Mouse (Mus musculus): Measurements from ENCODE around the gene Gm20388. TPM values are rescaled to one million over a fixed set of nuclear protein-coding genes. Genes with fewer than 3 reads are reported as not detected.
"Not testable (repeated sequence)": the region's sequence is repeated elsewhere in the genome, so short reads cannot be mapped to it uniquely, and the experiment has no call there.

The Gm20388 gene
- total RNA-seq, 2 experiments from 2014 or later, result 18.5 to 23.8 TPM

DNA sequence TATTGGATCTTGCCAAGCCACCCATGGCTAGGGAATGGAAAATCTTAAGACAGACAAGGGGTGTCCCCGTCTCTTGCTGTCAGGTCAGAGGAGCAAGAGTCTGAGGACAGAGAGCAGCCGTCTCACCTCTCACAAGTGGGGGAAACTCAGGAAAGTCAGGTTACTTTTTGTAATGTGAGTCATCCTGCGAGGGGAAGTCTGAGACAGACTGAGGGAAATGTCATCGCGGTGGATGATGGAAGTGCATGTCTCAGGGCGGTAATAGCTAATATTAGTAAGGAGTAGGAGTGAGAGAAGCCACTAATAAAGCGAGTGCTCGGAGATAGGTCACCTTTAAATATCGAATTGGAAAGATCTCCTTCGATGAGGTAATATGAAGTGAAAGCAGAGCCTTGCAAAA, 798.5 kb downstream of the Gm20388 start:
- ATAC-seq (replicated peaks; ENCODE audit: poor library complexity, severe bottlenecking), result peak; percentile 44

DNA sequence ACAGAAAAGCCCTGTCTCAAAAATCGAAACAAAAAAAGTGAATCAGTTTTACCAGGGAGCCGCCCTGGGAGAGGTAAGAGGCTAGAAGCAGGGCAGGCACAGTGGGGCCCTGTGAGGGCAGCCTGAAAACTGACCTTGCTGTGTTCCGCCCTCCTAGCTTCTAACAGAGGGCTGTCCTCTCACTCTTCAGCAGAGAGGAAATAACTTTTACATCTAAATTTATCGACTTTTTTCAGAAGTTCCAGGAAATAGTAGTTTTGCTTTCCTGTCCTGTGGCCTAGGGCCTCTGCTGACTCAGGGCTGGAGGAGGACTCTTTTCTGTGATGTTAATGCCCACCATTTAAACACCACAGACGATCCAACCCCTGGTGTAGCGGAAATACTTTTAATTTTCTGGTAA, 804.6 kb downstream of the Gm20388 start:
- no peak; the same call in 1 of the 2 replicates for ATAC-seq (replicated peaks; ENCODE audit: poor library complexity, severe bottlenecking)

DNA sequence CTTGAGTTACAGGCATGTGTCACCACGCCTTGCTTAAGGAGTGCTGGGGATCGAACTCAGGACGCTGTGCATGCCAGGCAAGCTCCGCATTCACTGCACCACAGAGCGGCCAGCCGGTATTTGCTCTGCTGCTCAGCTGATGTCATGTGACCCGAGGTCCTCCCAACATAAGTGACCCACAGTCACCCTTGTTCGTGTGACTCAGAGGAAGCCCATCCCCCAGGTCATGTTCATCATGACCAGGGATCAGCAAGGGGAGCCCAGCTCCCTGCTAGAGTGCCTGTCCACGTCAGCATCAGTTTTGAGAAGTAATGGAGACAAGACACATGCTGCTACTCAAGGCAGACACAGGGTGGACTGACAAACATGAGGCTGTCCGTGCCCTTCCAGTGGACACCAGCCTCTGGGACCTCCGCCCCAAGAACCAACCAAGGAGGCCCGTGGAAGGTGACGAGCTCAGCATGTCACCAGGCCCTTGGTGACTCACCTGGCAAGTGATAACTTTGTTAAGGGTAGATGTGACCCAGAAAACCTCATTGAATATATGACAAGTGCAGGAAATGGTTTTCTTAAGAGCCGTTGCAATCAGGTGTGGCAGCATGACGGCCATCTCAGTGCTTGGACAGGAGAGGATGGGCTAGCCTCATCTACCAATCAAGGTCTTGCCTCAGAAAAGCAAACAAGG, 805.5 kb downstream of the Gm20388 start:
- no peak for ATAC-seq (replicated peaks; ENCODE audit: poor library complexity, severe bottlenecking)

DNA sequence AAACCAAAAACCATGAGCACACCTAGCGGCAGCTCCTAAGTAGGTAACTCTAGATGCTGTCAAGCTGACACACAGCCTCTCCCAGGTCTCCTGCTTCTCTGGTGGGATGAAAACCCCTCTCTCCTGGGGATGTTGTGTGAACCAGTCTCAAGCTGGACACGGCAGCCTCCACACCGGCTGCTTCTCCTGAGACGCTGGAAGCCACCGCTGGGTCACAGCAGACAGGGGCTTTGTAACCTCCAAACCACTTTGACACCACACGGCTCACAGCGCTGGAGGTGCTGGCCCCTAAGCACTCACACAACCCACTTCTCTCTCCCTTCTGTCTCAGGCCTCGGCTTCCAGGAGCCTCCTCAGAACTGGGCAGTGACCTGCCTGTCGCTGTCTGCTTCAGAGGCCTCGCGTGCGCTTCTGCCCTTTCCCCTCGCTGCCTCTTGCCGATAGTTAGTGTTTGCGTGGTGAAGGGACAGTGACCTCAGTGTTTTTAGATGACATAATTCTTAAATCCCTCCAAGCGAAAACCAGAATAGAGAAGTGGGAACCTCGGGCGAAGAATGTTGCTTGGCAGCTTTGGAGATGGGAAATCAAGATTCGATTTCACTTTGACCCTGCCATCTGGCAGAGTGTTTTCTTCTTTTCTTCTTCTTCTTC, 809.1 kb downstream of the Gm20388 start:
- peak; percentile 65 for ATAC-seq (replicated peaks; ENCODE audit: poor library complexity, severe bottlenecking)

DNA sequence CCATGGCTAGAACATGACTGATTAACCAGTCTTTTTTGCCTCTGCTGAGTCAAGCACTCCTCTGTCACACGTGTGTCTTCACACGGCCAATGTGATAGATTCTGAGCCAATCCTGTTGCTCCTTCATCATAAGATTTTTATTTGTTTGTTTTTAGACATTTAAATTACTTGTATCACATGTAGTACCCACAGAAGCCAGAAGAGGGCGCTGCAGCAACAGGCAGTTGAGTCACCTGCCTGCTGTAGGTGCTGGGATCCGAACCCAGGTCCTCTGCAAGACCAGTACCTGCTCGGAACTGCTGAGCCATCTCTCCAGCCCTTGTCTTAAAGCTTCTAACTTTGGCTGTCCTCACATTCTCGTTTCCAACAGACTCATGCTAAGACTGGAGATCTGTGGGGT, 812.4 kb downstream of the Gm20388 start:
- ATAC-seq (replicated peaks; ENCODE audit: poor library complexity, severe bottlenecking), result no peak

DNA sequence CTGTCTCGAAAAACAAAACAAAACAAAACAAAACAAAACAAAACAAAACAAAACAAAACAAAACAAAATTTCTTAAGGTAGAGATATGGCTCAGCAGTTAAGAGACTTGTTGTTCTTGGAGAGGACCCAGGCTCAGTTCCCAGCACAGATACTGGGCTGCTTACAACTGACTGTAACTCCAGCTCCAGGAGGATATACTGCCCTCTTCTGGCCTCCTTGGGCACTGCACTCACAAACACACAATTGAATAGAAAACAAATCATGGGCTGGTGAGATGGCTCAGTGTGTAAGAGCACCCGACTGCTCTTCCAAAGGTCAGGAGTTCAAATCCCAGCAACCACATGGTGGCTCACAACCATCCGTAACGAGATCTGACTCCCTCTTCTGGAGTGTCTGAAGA, 813.5 kb downstream of the Gm20388 start:
- ATAC-seq (replicated peaks; ENCODE audit: poor library complexity, severe bottlenecking), result not testable (repeated sequence)

DNA sequence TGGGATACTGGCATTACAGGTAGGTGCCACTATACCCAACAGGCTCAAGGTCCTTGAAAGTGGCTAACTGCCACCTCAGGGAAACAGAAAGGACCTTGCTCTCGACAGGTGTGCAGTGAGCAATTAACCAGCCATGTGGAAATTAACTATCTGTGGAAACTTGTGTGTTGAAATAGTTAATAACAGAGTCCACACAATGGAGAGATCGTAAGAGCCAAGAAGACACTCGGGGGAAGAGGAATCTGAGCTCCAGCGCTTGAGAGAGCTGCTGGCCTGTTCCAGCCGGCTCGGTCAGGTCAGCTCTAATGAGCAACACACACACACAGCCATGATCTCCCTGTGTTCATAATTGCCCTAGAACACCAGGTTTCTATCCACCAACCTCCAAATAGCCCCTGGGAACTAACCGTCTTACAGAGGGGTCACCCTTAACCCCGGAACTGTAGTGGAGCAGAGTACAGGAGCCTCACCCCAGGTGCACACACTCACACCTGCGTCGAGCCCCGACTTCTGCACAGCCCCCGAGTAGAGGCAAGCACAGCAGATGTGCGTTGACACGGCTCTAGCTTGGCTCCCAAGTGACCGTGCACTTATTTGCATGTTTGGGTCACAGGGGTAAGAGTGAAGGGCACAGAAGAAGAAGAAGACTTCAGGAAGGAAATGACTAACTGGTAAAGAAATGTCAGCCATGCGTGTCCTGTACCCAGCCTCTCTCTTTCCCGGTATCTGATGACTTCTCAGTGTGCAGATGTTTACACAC, 814.4 kb downstream of the Gm20388 start:
- ATAC-seq (replicated peaks; ENCODE audit: poor library complexity, severe bottlenecking), result peak; percentile 45

DNA sequence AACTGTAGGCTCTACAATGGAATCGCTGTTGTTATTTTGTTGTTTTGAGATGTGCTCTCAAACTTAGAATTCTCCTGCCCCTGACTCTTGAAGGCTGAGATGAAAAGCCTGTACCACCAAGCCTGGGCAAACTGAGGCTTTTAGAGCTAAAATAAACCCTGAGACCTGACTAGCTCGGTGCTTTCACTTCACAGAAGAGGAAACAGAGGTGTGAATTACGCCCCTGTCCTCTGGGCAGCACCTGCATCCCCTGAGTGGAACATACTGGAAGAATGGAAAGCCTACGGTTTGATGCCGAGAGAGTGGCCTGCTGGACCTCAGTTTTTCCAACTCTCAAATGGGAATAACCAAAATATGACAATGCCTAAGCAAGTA, 814.9 kb downstream of the Gm20388 start:
- no peak for ATAC-seq (replicated peaks; ENCODE audit: poor library complexity, severe bottlenecking)

DNA sequence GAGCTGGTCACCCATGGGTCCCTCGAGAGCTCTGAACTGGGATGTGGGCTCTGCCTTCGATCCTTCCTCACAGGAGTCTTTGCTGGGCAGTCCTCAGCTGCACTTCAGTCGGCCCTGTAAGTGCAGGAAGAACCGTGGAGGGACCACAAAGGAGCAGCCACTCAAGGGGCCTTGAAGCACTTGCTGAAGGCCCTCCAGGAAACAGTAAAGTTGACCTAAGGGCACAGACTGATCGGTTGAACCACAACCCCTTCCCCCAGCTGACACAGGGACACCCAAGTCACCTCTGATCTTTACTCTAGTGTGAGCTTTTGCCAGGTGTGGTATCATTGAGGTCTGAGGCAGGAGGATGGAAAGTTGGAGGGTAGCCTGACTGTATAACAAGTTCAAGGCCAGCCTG, 815.4 kb downstream of the Gm20388 start:
- no peak for ATAC-seq (replicated peaks; ENCODE audit: poor library complexity, severe bottlenecking)

DNA sequence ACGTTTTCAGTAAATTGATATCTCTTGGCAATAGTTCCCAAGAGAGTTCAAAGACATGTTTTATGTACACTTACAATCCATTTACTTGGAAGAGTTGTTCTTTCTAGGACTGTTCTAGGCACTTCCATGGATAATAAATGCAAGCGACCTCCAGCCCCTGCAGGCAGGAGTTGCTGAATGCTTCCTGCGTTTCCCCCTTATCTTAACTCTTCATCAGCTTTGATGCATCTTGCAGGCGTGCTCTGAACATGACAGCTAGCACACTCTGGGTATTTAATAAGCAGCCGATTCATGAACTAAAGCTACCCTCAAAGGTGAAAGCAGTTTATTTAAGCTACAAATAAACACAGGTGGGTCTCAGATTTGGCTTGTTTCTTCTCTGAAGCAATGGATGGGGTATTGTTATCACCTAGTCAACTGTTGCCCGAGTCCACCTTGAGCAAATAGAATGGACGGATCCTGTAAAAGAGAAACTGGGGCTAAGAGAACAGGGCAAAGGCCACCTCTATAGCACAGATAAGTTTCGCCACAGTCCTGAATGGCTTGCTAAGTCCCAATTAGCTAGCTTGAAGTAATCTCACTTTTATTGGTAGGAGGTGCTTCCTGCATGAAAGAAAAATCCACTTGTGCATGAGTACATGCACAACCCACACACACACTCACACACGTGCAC, 818.0 kb downstream of the Gm20388 start:
- ATAC-seq (replicated peaks; ENCODE audit: poor library complexity, severe bottlenecking), result no peak

DNA sequence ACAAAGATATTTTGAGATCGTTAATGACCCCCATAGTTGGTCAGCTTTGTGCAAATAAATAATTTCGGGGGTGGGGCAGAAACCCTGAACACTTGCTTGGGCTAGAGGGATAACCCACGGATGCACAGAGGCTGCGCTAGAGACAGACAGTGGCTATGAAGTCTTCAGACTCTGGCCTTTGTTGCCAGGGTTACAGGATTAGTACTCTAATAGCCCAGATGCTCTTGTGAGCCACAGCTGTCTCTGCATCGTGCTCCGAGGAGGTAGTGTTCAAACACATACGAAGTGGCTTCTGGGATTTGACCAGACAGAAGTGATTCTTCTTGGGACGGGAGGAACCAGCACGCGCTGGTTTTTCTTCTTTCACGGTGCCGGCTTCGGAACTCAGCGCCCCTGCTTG, 820.9 kb downstream of the Gm20388 start:
- ATAC-seq (replicated peaks; ENCODE audit: poor library complexity, severe bottlenecking), result no peak

DNA sequence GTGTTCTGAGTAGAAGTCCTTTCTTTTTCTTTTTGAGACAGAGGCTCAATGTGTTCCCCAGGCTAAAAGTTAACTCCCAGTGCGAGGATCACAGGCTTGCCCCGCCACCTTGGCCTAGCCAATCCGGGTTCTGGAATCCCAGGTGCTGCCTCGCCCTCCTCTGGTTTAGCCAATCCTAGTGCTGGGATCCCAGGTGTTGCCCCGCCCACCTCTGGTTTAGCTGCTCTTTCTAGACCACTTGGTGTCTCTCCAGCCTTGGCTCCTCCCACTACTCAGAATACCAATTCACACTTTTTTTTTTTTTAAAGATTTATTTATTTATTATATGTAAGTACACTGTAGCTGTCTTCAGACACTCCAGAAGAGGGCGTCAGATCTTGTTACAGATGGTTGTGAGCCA, 821.4 kb downstream of the Gm20388 start:
- ATAC-seq (replicated peaks; ENCODE audit: poor library complexity, severe bottlenecking), result no peak

DNA sequence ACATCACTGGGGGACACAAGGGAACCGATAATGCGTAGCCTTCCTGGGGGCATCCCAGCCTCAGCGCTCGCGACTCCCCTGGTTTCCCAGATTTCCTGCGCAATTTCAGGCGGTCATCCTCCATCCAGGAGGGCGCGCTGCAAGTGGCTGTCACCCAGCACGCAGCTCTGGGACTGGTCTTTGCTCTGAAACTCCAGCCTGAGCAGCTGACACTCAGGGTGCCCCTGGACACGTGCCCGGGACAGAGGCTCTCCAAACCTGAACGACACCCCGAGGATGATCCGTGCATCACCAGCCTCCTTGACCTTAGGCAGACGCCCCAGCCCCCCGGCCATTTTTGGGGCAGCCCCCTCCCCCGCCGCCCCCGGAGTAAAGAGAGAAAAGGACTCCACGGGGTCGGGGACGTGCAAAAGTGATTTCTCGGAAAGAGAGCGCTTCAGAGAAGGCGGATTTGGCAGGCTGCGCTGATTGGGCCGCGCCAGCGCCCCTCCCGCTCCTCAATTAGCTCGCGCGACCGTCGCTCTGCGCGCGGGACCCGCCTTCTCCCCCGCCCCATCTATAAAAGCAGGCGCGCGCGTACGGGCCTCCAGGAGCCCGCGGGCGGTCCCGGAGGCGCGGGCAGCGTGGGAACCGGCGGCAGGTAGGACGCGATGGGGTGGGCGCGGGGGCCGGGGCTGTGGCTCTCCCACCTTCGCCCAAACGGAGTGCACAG, 825.3 kb downstream of the Gm20388 start, which contains the start of gene Irf8:
Irf8 (plus strand) TSS at position 589 of the 712 bp plus-strand sequence.
- ATAC-seq (replicated peaks; ENCODE audit: poor library complexity, severe bottlenecking), result peak; percentile 85

DNA sequence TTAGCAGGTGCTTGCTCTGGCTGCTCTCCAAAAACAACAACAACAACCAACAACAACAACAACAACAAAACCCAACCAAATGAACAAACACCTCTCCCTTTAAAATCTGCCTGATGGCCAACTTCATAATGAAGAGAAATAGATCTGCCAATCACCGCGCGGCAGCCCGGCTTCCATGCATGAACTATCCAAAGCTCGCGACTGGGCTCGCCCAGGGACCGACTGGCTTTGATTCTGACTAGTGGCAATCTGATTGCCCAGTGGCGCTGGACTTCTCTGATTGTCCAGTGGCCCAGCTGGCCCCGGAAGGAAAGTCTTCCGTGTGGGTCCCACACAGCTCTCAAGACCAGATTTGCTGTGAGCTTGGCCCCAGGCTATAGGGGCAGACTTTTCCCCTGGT, 825.8 kb downstream of the Gm20388 start:
- ATAC-seq (replicated peaks; ENCODE audit: poor library complexity, severe bottlenecking), result 0 out of 2 replicates have a peak, but pooled peaks have one; percentile 8

DNA sequence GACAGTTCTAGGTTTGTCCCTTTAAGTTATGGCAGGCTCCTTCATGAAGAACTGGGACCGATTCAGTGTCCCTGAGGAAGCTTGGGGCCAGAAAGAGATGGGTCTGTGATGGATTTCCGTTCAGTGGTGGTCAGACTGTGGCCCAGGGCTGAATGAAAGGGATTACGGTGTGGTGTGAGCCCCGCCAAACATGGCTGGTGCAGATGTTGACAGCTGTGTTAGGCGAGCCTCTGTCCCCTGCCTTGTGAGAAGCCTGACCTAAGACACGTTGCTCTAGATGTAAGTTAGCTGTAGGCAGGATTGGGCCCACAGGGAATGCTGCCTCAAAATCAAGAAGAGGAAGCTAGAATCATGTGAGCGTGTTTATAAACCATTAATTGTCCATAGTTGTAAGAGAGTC, 826.5 kb downstream of the Gm20388 start:
- ATAC-seq (replicated peaks; ENCODE audit: poor library complexity, severe bottlenecking), result no peak

DNA sequence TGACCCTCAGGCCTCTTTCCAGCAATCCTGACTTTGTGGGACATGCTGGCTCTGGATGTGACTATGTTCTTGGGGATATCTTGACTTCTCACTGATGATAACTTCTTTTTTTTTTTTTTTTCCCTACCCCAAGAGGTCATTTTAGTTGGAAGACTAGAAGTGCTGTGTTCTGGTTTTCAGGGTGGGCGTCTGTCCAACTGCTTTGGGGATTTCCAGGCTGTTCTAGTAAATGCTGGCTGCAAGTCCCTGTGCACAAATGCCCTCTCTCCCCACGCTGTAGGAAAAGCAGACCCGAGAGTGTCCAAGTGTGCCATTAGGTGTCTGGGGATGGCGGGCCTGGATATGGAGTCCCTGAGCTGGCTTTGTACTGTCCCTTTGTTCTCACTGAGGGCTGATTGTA, 828.1 kb downstream of the Gm20388 start:
- ATAC-seq (replicated peaks; ENCODE audit: poor library complexity, severe bottlenecking), result no peak

DNA sequence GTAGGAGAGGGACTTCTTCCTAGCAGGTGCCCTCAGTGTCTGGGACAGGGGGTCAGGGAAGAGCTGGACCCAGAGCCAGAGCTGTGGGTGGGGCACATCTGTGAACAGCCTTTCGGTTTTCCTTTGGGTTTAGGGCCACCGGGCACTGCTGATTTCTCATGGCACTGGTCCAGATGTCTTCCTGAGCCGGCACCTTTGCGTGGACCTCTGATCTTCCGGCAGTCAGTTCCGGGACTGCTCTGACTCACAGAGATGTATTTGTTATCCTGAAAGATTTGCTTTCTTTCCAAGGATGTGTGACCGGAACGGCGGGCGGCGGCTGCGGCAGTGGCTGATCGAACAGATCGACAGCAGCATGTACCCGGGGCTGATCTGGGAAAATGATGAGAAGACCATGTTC, 828.9 kb downstream of the Gm20388 start:
- no peak for ATAC-seq (replicated peaks; ENCODE audit: poor library complexity, severe bottlenecking)

DNA sequence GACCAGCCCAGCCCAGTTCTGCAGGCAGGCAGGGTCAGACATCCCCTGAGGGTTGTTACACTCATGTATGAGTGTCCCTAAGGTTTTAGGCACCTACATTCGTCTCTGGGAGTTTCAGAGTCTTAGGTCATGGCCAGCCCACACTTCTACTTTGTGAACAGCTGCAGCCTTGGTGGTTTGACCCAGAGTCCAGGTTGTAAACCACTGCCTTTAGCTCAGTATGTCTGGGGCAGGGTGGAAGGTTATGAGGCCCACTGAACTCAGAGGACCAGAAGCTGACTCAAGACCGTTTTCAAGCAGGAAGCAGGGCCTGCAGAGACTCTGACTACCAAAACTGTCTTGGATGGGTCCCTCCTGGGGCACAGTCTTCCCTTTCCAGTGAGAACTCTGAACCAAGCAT, 829.9 kb downstream of the Gm20388 start:
- no peak for ATAC-seq (replicated peaks; ENCODE audit: poor library complexity, severe bottlenecking)

DNA sequence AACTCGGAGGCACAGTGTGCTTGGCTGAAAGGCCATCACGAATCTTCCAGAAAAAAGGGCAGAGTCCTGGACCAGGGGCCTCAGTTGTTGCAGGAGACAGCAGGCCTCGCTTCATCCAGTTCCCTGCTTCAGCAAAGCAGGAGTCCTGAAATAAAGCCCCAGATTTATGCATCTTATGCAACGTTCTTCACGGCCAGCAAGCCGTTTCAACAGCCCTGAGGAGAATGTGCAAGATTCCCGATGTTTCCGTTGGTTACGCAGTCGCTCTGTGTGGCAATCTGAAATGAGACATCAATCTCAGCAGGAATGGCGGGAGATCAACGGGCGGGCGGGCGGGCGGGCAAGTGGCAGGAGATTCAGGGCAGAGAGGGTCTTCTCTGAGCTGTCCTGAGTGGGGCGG, 830.4 kb downstream of the Gm20388 start:
- peak; percentile 52 for ATAC-seq (replicated peaks; ENCODE audit: poor library complexity, severe bottlenecking)

DNA sequence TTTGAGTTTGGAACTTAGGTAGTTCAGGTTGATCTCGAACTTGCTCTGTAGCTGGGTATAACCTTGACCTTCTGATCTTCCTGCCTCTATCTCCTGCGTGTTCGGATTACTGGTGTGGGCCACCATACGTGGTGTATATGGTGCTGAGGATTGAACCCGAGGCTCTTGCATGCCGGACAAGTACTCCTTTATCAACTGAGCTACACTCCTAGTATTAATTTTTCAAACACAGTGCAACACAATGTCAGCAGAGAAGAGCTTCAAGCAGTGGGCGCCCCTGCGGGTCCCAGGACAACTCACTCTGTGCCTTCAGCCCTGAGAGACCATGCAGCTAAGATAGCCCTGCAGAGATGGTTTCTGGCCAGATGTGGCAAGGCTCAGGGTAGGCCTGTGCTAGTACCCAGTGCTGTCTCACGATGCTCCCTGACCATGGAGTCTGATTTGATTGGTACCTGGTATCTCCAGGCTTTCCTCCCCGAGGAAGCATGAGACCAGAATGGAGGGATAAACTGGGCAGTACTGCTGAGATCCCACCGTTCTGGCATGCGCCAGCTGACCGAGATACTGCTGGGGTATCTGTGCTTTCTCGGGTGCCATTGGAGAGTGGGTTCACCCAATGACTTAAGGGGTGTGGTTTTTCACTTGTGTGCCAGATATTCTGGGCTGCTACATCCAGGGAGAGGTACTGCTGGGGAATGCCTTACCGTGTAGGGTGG, 831.3 kb downstream of the Gm20388 start:
- ATAC-seq (replicated peaks; ENCODE audit: poor library complexity, severe bottlenecking), result no peak
